Mouse (Mus musculus) lung, postnatal 36 days (tissue): ENCODE results near the gene Rdh16.
"Not testable (repeated sequence)": the region's sequence is repeated elsewhere in the genome, so short reads cannot be mapped to it uniquely, and the experiment has no call there.

Experiments used
- DNase-seq: peaks from one replicate; pipeline ENCODE4 v3.0.0; 2022; ENCODE audit warnings: mixed read lengths

Rdh16 gene

GRCm38 (mm10) chr10:127835292-127835691 lies 34.3 kb downstream of the Rdh16 start:
- DNase-seq = no peak

GRCm38 (mm10) chr10:127837793-127838192 lies 36.8 kb downstream of the Rdh16 start:
- DNase-seq = peak; percentile 19

GRCm38 (mm10) chr10:127838539-127838938 lies 37.6 kb downstream of the Rdh16 start:
- DNase-seq = no peak

GRCm38 (mm10) chr10:127840776-127841175 lies 39.8 kb downstream of the Rdh16 start:
- DNase-seq = no peak

GRCm38 (mm10) chr10:127845945-127846344 lies 45.0 kb downstream of the Rdh16 start:
- DNase-seq = not testable (repeated sequence)

GRCm38 (mm10) chr10:127848089-127848488 lies 47.1 kb downstream of the Rdh16 start:
- no peak for DNase-seq

- DNase-seq = no peak
Measured at GRCm38 (mm10) chr10:127849628-127850027, 48.7 kb downstream of the Rdh16 start, which contains the start of gene Rdh19. TSS of gene Rdh19 (plus strand) at chr10:127849928.

- DNase-seq = no peak
Measured at GRCm38 (mm10) chr10:127856376-127856775, 55.4 kb downstream of the Rdh16 start.

- DNase-seq = no peak
Measured at GRCm38 (mm10) chr10:127864931-127865330, 64.0 kb downstream of the Rdh16 start.

- no peak for DNase-seq
Measured at GRCm38 (mm10) chr10:127866232-127866631, 65.3 kb downstream of the Rdh16 start, which contains the start of gene Rdh16f2. TSS of gene Rdh16f2 (plus strand) at chr10:127866474.

GRCm38 (mm10) chr10:127872484-127872883 lies 71.5 kb downstream of the Rdh16 start:
- peak; percentile 61 for DNase-seq

- peak; percentile 66 for DNase-seq
Measured at GRCm38 (mm10) chr10:127877681-127878080, 76.7 kb downstream of the Rdh16 start.

- DNase-seq = peak; percentile 21
Measured at GRCm38 (mm10) chr10:127878262-127879057, 77.5 kb downstream of the Rdh16 start.

- DNase-seq = peak; percentile 26
Measured at GRCm38 (mm10) chr10:127879155-127879688, 78.3 kb downstream of the Rdh16 start.

GRCm38 (mm10) chr10:127881041-127881440 lies 80.1 kb downstream of the Rdh16 start:
- DNase-seq = peak; percentile 55

GRCm38 (mm10) chr10:127886551-127886950 lies 85.6 kb downstream of the Rdh16 start:
- DNase-seq = no peak

GRCm38 (mm10) chr10:127886971-127887370 lies 86.0 kb downstream of the Rdh16 start:
- DNase-seq = no peak

GRCm38 (mm10) chr10:127888605-127889004 lies 87.7 kb downstream of the Rdh16 start, which contains the start of gene Rdh7:
TSS of gene Rdh7 (minus strand) at chr10:127888817.
- no peak for DNase-seq

GRCm38 (mm10) chr10:127891481-127891880 lies 90.5 kb downstream of the Rdh16 start:
- DNase-seq = no peak

GRCm38 (mm10) chr10:127893163-127894022 lies 92.4 kb downstream of the Rdh16 start:
- peak; percentile 61 for DNase-seq
